Mouse (Mus musculus) ovary, adult 18-20 months (tissue): ENCODE results near the gene Prdm11.
A peak's percentile ranks its signal among the peaks of the same experiment; 100 is the strongest.

ENCODE experiments used
- DNase-seq: peaks from one replicate; pipeline ENCODE4 v3.0.0; 2022; ENCODE audit warnings: low spot score, mixed read lengths

Prdm11 gene

GRCm38 (mm10) chr2:93045129-93045817, 694 bp downstream of the Prdm11 start:
- peak; percentile 94 for DNase-seq

- no peak for DNase-seq
Observed at GRCm38 (mm10) chr2:93043449-93044157, 2.4 kb downstream of the Prdm11 start.

- no peak for DNase-seq
Observed at GRCm38 (mm10) chr2:93041470-93041869, 4.5 kb downstream of the Prdm11 start.

- DNase-seq, result peak; percentile 61
Observed at GRCm38 (mm10) chr2:93040841-93041240, 5.1 kb downstream of the Prdm11 start.

GRCm38 (mm10) chr2:93039706-93040105, 6.3 kb downstream of the Prdm11 start:
- no peak for DNase-seq

- DNase-seq, result no peak
Observed at GRCm38 (mm10) chr2:93039043-93039442, 6.9 kb downstream of the Prdm11 start.

GRCm38 (mm10) chr2:93035631-93036030, 10.3 kb downstream of the Prdm11 start:
- DNase-seq, result no peak

- DNase-seq, result peak; percentile 67
Observed at GRCm38 (mm10) chr2:93032651-93033050, 13.3 kb downstream of the Prdm11 start.

- DNase-seq, result peak; percentile 61
Observed at GRCm38 (mm10) chr2:93032049-93032448, 13.9 kb downstream of the Prdm11 start.

- DNase-seq, result no peak
Observed at GRCm38 (mm10) chr2:93031021-93031420, 14.9 kb downstream of the Prdm11 start.

GRCm38 (mm10) chr2:93030101-93030500, 15.9 kb downstream of the Prdm11 start:
- DNase-seq, result no peak

- no peak for DNase-seq
Observed at GRCm38 (mm10) chr2:93029267-93030060, 16.5 kb downstream of the Prdm11 start.

GRCm38 (mm10) chr2:93028865-93029264, 17.1 kb downstream of the Prdm11 start:
- no peak for DNase-seq

- no peak for DNase-seq
Observed at GRCm38 (mm10) chr2:93027713-93028112, 18.3 kb downstream of the Prdm11 start.

- no peak for DNase-seq
Observed at GRCm38 (mm10) chr2:93024431-93024830, 21.5 kb downstream of the Prdm11 start.

- DNase-seq, result peak; percentile 48
Observed at GRCm38 (mm10) chr2:93018854-93019253, 27.1 kb downstream of the Prdm11 start.

GRCm38 (mm10) chr2:93017151-93017550, 28.8 kb downstream of the Prdm11 start:
- DNase-seq, result no peak

- DNase-seq, result peak; percentile 87
Observed at GRCm38 (mm10) chr2:93015041-93015440, 30.9 kb downstream of the Prdm11 start.

GRCm38 (mm10) chr2:93014093-93014937, 31.7 kb downstream of the Prdm11 start:
- DNase-seq, result peak; percentile 75

- no peak for DNase-seq
Observed at GRCm38 (mm10) chr2:93013415-93014092, 32.4 kb downstream of the Prdm11 start.

- no peak for DNase-seq
Observed at GRCm38 (mm10) chr2:93012976-93013375, 33.0 kb downstream of the Prdm11 start.
